Mouse (Mus musculus) limb, embryonic 10.5 days (tissue): ENCODE results near the gene 4632433K11Rik. TPM values are rescaled to one million over a fixed set of nuclear protein-coding genes. Genes with fewer than 3 reads are reported as not detected.
"Not testable (repeated sequence)": the region's sequence is repeated elsewhere in the genome, so short reads cannot be mapped to it uniquely, and the experiment has no call there.

Experiments
- DNase-seq: peaks from one replicate; pipeline ENCODE4 v3.0.0-alpha.2; 2017; ENCODE audit warnings: low spot score
- H3K27ac ChIP-seq: fragments of 300-500 bp; sonication (generic); 2 replicates; pipeline ENCODE4 v1.5.1; 2016; ENCODE audit warnings: mild to moderate bottlenecking
- H3K27me3 ChIP-seq: fragments of 300-500 bp; sonication (generic); 2 replicates; pipeline ENCODE4 v1.6.1; 2016; ENCODE audit warnings: low read depth, mild to moderate bottlenecking; ENCODE audit not compliant: poor library complexity, severe bottlenecking
- H3K36me3 ChIP-seq: fragments of 300-500 bp; sonication (generic); 2 replicates; pipeline ENCODE4 v1.6.1; 2016; ENCODE audit warnings: mild to moderate bottlenecking, moderate library complexity
- H3K4me1 ChIP-seq: fragments of 300-500 bp; sonication (generic); 2 replicates; pipeline ENCODE4 v1.6.1; 2016
- H3K4me3 ChIP-seq: fragments of 300-500 bp; sonication (generic); 2 replicates; pipeline ENCODE4 v1.5.1; 2016; ENCODE audit warnings: mild to moderate bottlenecking, moderate library complexity
- H3K9me3 ChIP-seq: fragments of 300-500 bp; sonication (generic); replicated peaks from 2 replicates; pipeline ENCODE4 v1.6.1; 2016; ENCODE audit warnings: mild to moderate bottlenecking
- WGBS: fragments of 180-500 bp; shearing (Covaris S2); methylation state at CpG from one replicate; pipeline ENCODE4 v1.1.7; 2016; 5-methylcytosine and 5-hydroxymethylcytosine counted together
- polyA plus RNA-seq: library from polyadenylated mRNA; unstranded; fragments of >200 nt; fragmentation: Nextera tagmentation; extraction: Ambion mirVana; gene quantifications from 2 replicates; pipeline ENCODE4 v1.2.1, GENCODE M21; 2016

4632433K11Rik gene
- polyA plus RNA-seq, 1 experiment from 2014 or later, result not detected

GRCm38 (mm10) chr7:5062360-5063001, 28.6 kb downstream of the 4632433K11Rik start:
- Histone ChIP-seq H3K27me3 (peaks cover 17% of the 10 kb centered on the region), H3K9me3 (no peaks in the 10 kb centered on the region), H3K4me3 (peak overlapping the region; percentile 65), H3K4me1 (peaks cover 33% of the 10 kb centered on the region), H3K36me3 (peaks cover 34% of the 10 kb centered on the region), H3K27ac (peak overlapping the region; percentile 97)
- WGBS, result under 1% methylated on average over 49 of the region's 51 CpGs
- DNase-seq, result peak; percentile 86

DNA sequence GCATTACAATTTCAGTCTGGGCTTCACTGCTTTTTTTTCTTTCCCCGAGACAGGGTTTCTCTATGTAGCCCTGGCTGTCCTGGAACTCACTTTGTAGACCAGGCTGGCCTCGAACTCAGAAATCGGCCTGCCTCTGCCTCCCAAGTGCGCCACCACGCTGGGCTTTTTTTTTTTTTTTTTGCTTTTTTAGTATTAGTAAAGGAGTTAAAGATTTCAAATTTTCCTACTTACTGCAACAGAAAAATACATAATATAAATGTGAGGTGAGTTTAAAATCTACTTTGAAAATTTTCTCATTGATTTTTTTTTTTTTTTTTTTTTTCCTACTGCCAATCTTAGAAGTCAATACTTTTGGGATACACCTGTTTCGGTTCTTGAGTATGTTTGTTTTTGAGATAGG, 31.0 kb downstream of the 4632433K11Rik start:
- Histone ChIP-seq H3K4me1 (peaks cover 30% of the 10 kb centered on the region), H3K9me3 (no peaks in the 10 kb centered on the region), H3K36me3 (peaks cover 58% of the 10 kb centered on the region), H3K4me3 (0 out of 2 replicates have a peak overlapping the region, but pooled peaks have one; percentile 65), H3K27me3 (no peaks in the 10 kb centered on the region), H3K27ac (no peak overlapping the region)
- no peak for DNase-seq
- 95% methylated on average over 6 of the region's 6 CpGs for WGBS

GRCm38 (mm10) chr7:5073586-5073985, 39.7 kb downstream of the 4632433K11Rik start:
- no peak overlapping the region for H3K27ac ChIP-seq
- H3K36me3 ChIP-seq, result peaks cover 98% of the 10 kb centered on the region
- 89% methylated on average over 1 of the region's 1 CpGs for WGBS

DNA sequence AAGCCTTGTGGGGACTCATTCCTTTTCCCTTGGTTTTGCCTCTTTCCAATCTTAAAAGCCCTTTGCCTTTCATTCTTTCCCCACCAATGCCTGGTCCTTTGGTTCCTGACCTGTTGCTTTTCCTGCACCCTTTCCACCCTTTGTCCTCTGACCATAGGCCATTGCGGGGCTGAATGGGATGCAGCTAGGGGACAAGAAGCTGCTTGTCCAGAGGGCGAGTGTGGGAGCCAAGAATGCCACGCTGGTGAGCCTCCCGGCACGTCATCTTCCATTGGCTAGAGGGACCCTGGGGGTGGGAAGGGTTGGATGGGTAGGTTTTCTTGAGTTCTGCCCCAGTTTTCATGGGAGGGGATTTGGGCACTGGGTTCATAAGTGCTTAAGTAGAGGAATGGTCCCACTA, 41.1 kb downstream of the 4632433K11Rik start:
- WGBS, result 95% methylated on average over 5 of the region's 5 CpGs

More at GRCm38 (mm10) chr7:5073586-5073985, 39.7 kb downstream of the 4632433K11Rik start:
- Histone ChIP-seq H3K9me3 (no peaks in the 10 kb centered on the region), H3K4me1 (no peaks in the 10 kb centered on the region), H3K27me3 (no peaks in the 10 kb centered on the region), H3K4me3 (no peak overlapping the region)
- no peak for DNase-seq

GRCm38 (mm10) chr7:5076931-5077330, 43.0 kb downstream of the 4632433K11Rik start:
- no peaks in the 10 kb centered on the region for H3K27me3 ChIP-seq
- no peaks in the 10 kb centered on the region for H3K9me3 ChIP-seq
- H3K4me3 ChIP-seq, result no peak overlapping the region
- H3K27ac ChIP-seq, result no peak overlapping the region
- peaks cover 77% of the 10 kb centered on the region for H3K36me3 ChIP-seq
- peaks cover 14% of the 10 kb centered on the region for H3K4me1 ChIP-seq
- WGBS, result 94% methylated on average over 2 of the region's 2 CpGs
- no peak for DNase-seq

More for the DNA sequence above, 41.1 kb downstream of the 4632433K11Rik start:
- Histone ChIP-seq H3K9me3 (no peaks in the 10 kb centered on the region), H3K36me3 (peaks cover 95% of the 10 kb centered on the region), H3K4me1 (peaks cover 3% of the 10 kb centered on the region; the same call in 1 of the 2 replicates), H3K27me3 (no peaks in the 10 kb centered on the region), H3K4me3 (no peak overlapping the region), H3K27ac (no peak overlapping the region)
- DNase-seq, result no peak

- H3K4me3 ChIP-seq, result peak overlapping the region; percentile 81
- not testable (repeated sequence) for H3K27me3 ChIP-seq, DNase-seq, H3K9me3 ChIP-seq
- WGBS, result 60% methylated on average over 11 of the region's 13 CpGs
- H3K36me3 ChIP-seq, result peaks cover 74% of the 10 kb centered on the region
- H3K4me1 ChIP-seq, result peaks cover 14% of the 10 kb centered on the region
- peak overlapping the region; percentile 89; the same call in 1 of the 2 replicates for H3K27ac ChIP-seq
Measured at GRCm38 (mm10) chr7:5079365-5080009, 45.6 kb downstream of the 4632433K11Rik start.

DNA sequence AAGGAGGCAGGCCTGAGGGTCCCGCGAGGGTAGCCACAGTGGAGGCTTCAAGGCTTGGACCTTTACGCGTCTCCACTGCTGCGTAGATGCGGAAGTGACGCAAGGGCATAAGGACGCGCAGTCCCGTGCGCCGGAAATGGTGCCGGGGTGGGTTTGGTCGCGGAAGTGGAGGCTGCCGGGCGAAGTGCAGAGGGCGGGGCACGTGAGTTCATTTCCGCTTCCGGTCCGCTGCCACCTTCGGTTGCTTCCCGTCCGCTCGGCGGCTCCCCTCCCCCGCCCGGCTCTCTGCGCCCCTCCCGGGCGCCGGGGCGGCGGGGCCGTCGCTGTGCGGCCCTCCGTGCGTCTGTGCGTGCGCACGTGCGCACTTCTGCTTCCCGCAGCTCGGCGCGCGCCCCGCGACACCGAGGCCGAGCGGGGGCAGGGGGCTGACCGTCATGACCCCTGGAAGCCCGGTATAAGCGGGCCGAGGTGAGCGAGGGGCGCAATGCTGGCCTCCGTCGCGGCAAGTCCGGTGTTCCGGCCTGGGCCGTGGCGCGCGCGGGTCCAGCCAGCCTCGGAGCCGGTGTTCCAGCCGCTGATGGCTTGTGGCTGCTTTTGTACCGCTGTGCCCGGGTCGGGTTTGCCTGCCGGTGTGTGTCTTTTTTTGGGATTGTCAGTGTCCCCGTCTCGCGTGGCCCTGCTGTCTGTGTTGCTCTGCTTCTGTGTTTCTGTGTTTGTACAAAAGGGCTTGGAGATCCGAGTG, 46.3 kb downstream of the 4632433K11Rik start, which contains the start of gene Epn1:
TSS of gene Epn1 (plus strand) at position 226 of the 742 bp plus-strand sequence.
- Histone ChIP-seq H3K4me3 (peak within 1 kb of the TSS; percentile 81), H3K4me1 (peaks cover 14% of the 10 kb centered on the region), H3K36me3 (peaks cover 74% of the 10 kb centered on the region), H3K9me3 (no peaks in the 10 kb centered on the region), H3K27ac (peak within 1 kb of the TSS; percentile 89), H3K27me3 (no peaks in the 10 kb centered on the region)
- under 1% methylated on average over 71 of the region's 81 CpGs for WGBS
- DNase-seq, result peak; percentile 99

DNA sequence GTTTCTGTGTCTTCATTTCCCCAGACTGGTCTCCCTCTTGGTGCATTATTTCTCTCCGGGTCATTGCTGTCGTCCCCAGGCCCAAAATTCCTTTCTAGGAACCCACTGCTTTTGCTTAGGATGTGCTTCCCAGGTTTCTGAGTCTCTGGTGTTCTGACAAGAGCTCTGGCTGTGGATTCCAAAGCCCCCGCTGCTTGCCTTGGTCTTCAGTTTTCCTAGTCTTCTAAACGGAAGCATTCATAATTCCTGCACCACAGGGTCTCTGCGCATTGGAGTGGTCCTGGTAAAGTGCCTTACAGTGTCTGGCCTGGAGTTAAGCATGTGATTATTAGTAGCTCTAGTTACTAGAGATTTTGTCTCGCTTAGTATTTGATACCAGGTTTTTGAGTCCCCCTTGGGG, 46.9 kb downstream of the 4632433K11Rik start:
- Histone ChIP-seq H3K4me1 (peaks cover 14% of the 10 kb centered on the region), H3K27me3 (no peaks in the 10 kb centered on the region), H3K27ac (peak overlapping the region; percentile 89), H3K36me3 (peaks cover 75% of the 10 kb centered on the region), H3K9me3 (no peaks in the 10 kb centered on the region), H3K4me3 (peak overlapping the region; percentile 81)
- 23% methylated on average over 6 of the region's 6 CpGs for WGBS
- DNase-seq, result no peak

- Histone ChIP-seq H3K27ac (no peak overlapping the region), H3K36me3 (peaks cover 76% of the 10 kb centered on the region), H3K4me3 (peak overlapping the region; percentile 81), H3K9me3 (no peaks in the 10 kb centered on the region), H3K27me3 (no peaks in the 10 kb centered on the region), H3K4me1 (peaks cover 17% of the 10 kb centered on the region)
- 79% methylated on average over 6 of the region's 6 CpGs for WGBS
- no peak for DNase-seq
Measured at GRCm38 (mm10) chr7:5081241-5081640, 47.3 kb downstream of the 4632433K11Rik start.

GRCm38 (mm10) chr7:5081939-5082338, 48.0 kb downstream of the 4632433K11Rik start:
- Histone ChIP-seq H3K9me3 (no peaks in the 10 kb centered on the region), H3K27me3 (no peaks in the 10 kb centered on the region), H3K27ac (no peak overlapping the region), H3K36me3 (peaks cover 75% of the 10 kb centered on the region), H3K4me3 (no peak overlapping the region), H3K4me1 (peaks cover 22% of the 10 kb centered on the region)
- no peak for DNase-seq
- WGBS, result 97% methylated on average over 2 of the region's 2 CpGs

GRCm38 (mm10) chr7:5083325-5084105, 49.6 kb downstream of the 4632433K11Rik start:
- peaks cover 28% of the 10 kb centered on the region for H3K4me1 ChIP-seq
- H3K27me3 ChIP-seq, result no peaks in the 10 kb centered on the region
- WGBS, result 94% methylated on average over 18 of the region's 18 CpGs
- H3K9me3 ChIP-seq, result no peaks in the 10 kb centered on the region
- H3K4me3 ChIP-seq, result no peak overlapping the region
- peaks cover 75% of the 10 kb centered on the region for H3K36me3 ChIP-seq
- DNase-seq, result no peak
- H3K27ac ChIP-seq, result no peak overlapping the region
